Mouse (Mus musculus) adrenal gland (tissue): ENCODE measurements around the gene Caap1.

Experiments used
- intact Hi-C: fragments of 180-260 bp; cut with DNase I; formaldehyde crosslinking; loops from one replicate; pipeline ENCODE4 v1.15.1; 2025
- long read RNA-seq, 2 experiments: library from polyadenylated mRNA; unstranded; transcript quantifications; one replicate each; pipeline ENCODE4 v2.0.0; 2020; ENCODE audit warnings: borderline replicate concordance in 1 of 2; ENCODE audit not compliant: insufficient replicate concordance in 1 of 2

Gene Caap1
- long read RNA-seq, experiment 1, transcript Caap1-201 (6 exons, 2,107 nt) = major isoform, 8 of 13 reads
- long read RNA-seq, experiment 1, partial matches to known transcripts = 1 of 13 reads
- long read RNA-seq, experiment 1, other reads (novel, unspliced or antisense) = 2 of 13 reads
- long read RNA-seq, experiment 2, transcript Caap1-201 (6 exons, 2,107 nt) = major isoform, 10 of 17 reads
- long read RNA-seq, experiment 2, transcript Caap1-202 (2 exons, 2,075 nt) = minor isoform, 5 of 17 reads
- long read RNA-seq, experiment 2, partial matches to known transcripts = 0 of 17 reads
- long read RNA-seq, experiment 2, other reads (novel, unspliced or antisense) = 2 of 17 reads

- intact Hi-C loops = no loop called here
Measured at GRCm38 (mm10) chr4:94556265-94557054, at the start of gene Caap1, which contains the start of gene Gm10306. TSS of gene Caap1 (minus strand) at chr4:94556796. TSS of gene Gm10306 (plus strand) at chr4:94556546.

- intact Hi-C loops = no loop called here
Measured at GRCm38 (mm10) chr4:94605591-94605990, 49.0 kb upstream of the Caap1 start.

- intact Hi-C loops = no loop called here
Measured at GRCm38 (mm10) chr4:94604452-94605019, 47.9 kb upstream of the Caap1 start.

GRCm38 (mm10) chr4:94603031-94603629 lies 46.5 kb upstream of the Caap1 start, which contains the start of gene Plaa:
TSS of gene Plaa (minus strand) at chr4:94603244.
- intact Hi-C loops = no loop called here

- intact Hi-C loops = no loop called here
Measured at GRCm38 (mm10) chr4:94602496-94603030, 46.0 kb upstream of the Caap1 start.

GRCm38 (mm10) chr4:94601395-94601794 lies 44.8 kb upstream of the Caap1 start:
- intact Hi-C loops = no loop called here

- intact Hi-C loops = no loop called here
Measured at GRCm38 (mm10) chr4:94592709-94593108, 36.1 kb upstream of the Caap1 start.

GRCm38 (mm10) chr4:94591765-94592381 lies 35.3 kb upstream of the Caap1 start:
- intact Hi-C loops = no loop called here

GRCm38 (mm10) chr4:94572677-94573076 lies 16.1 kb upstream of the Caap1 start:
- intact Hi-C loops = no loop called here

GRCm38 (mm10) chr4:94564297-94564696 lies 7.7 kb upstream of the Caap1 start:
- intact Hi-C loops = no loop called here

GRCm38 (mm10) chr4:94561954-94562648 lies 5.5 kb upstream of the Caap1 start:
- intact Hi-C loops = no loop called here

- intact Hi-C loops = no loop called here
Measured at GRCm38 (mm10) chr4:94560316-94560715, 3.7 kb upstream of the Caap1 start.

GRCm38 (mm10) chr4:94559266-94559665 lies 2.7 kb upstream of the Caap1 start:
- intact Hi-C loops = no loop called here

GRCm38 (mm10) chr4:94557145-94557544 lies 549 bp upstream of the Caap1 start:
- intact Hi-C loops = no loop called here

- intact Hi-C loops = no loop called here
Measured at GRCm38 (mm10) chr4:94554955-94555494, 1.6 kb downstream of the Caap1 start.

GRCm38 (mm10) chr4:94544321-94544720 lies 12.3 kb downstream of the Caap1 start:
- intact Hi-C loops = no loop called here

GRCm38 (mm10) chr4:94543041-94543440 lies 13.6 kb downstream of the Caap1 start:
- intact Hi-C loops = no loop called here

GRCm38 (mm10) chr4:94533205-94533604 lies 23.4 kb downstream of the Caap1 start:
- intact Hi-C loops = no loop called here

- intact Hi-C loops = no loop called here
Measured at GRCm38 (mm10) chr4:94529448-94529847, 27.1 kb downstream of the Caap1 start.

- intact Hi-C loops = no loop called here
Measured at GRCm38 (mm10) chr4:94523321-94523720, 33.3 kb downstream of the Caap1 start.
